Mouse (Mus musculus): Measurements from ENCODE around the gene Adgrf5.

- TF ChIP-seq CTCF (IDR thresholded peaks at IDR 0.05) (no peak), EP300 (IDR thresholded peaks at IDR 0.05) (no peak)
Measured at GRCm38 (mm10) chr17:43398612-43399011, 38.4 kb downstream of the Adgrf5 start.
